Comparison of ENCODE assay signal across 20 mouse cellular contexts in genomic region chr7:92985683-92986070, GRCm38 (mm10).
A peak's percentile ranks its signal among the peaks of the same experiment; 100 is the strongest.
DNase-seq lines count a peak whose midpoint lies in the region; ATAC-seq and TF ChIP-seq lines count a peak whose summit lies in the region.
"Had no signal": no experiment of that assay in that cellular context is flagged by ENCODE, and none has a peak within 500 bp of the region (broad histone marks: within the 10 kb centered on the region; RNA-seq: fewer than 3 reads in every experiment).

No protein-coding gene starts in this region.

- WGBS in forebrain, embryonic 16.5 days, result 16% methylated on average over 2 of the region's 2 CpGs
- 11% methylated on average over 2 of the region's 2 CpGs for WGBS in midbrain, embryonic 12.5 days
- 62% methylated on average over 2 of the region's 2 CpGs for WGBS in neural tube, embryonic 14.5 days

- H3K9me3 ChIP-seq in forebrain, embryonic 16.5 days (ENCODE audit: control insufficient read depth, low read length), result no peaks in the 10 kb centered on the region
- H3K9me3 ChIP-seq in midbrain, embryonic 12.5 days, result no peaks in the 10 kb centered on the region
- H3K9me3 ChIP-seq in neural tube, embryonic 14.5 days (ENCODE audit: control insufficient read depth, low read length), result no peaks in the 10 kb centered on the region
- H3K9me3 ChIP-seq: embryonic facial prominence, embryonic 10.5 days; heart, embryonic 12.5 days; intestine, embryonic 15.5 days had no signal

- H3K9ac ChIP-seq in forebrain, embryonic 16.5 days (replicated peaks; ENCODE audit: low read depth, low read length), result no peak overlapping the region
- H3K9ac ChIP-seq in midbrain, embryonic 12.5 days (replicated peaks), result no peak overlapping the region
- H3K9ac ChIP-seq in neural tube, embryonic 14.5 days (replicated peaks; ENCODE audit: low read depth, low read length), result no peak overlapping the region
- H3K9ac ChIP-seq: heart, embryonic 12.5 days; intestine, embryonic 15.5 days had no signal

- H3K27ac ChIP-seq in layer of hippocampus, adult 2 months, result peak overlapping the region; percentile 81; the same call in 1 of the 2 replicates
- H3K27ac ChIP-seq in forebrain, embryonic 16.5 days (ENCODE audit: low read length), result no peak overlapping the region
- peak overlapping the region; percentile 84 for H3K27ac ChIP-seq in midbrain, embryonic 12.5 days (replicated peaks)
- no peak overlapping the region; the same call in 1 of the 2 replicates for H3K27ac ChIP-seq in neural tube, embryonic 14.5 days (ENCODE audit: low read depth, low read length)
- H3K27ac ChIP-seq: intestine, embryonic 15.5 days had no signal

- H3K27me3 ChIP-seq in forebrain, embryonic 16.5 days (replicated peaks; ENCODE audit: control insufficient read depth, insufficient read depth, low read length), result no peaks in the 10 kb centered on the region
- peaks cover 21% of the 10 kb centered on the region for H3K27me3 ChIP-seq in midbrain, embryonic 12.5 days
- H3K27me3 ChIP-seq in neural tube, embryonic 14.5 days (ENCODE audit: control insufficient read depth, insufficient read depth, low read length), result no peaks in the 10 kb centered on the region
- H3K27me3 ChIP-seq: heart, embryonic 12.5 days; intestine, embryonic 15.5 days had no signal

- peaks cover 12% of the 10 kb centered on the region; the same call in 1 of the 2 replicates for H3K4me1 ChIP-seq in forebrain, embryonic 16.5 days (replicated peaks; ENCODE audit: control insufficient read depth, insufficient read depth, low read length)
- peaks cover 16% of the 10 kb centered on the region for H3K4me1 ChIP-seq in midbrain, embryonic 12.5 days
- no peaks in the 10 kb centered on the region for H3K4me1 ChIP-seq in neural tube, embryonic 14.5 days (ENCODE audit: control insufficient read depth, insufficient read depth, low read length)
- H3K4me1 ChIP-seq: heart, embryonic 12.5 days; intestine, embryonic 15.5 days had no signal

- no peak for TF ChIP-seq CTCF in layer of hippocampus, adult 2 months (conservative IDR thresholded peaks at IDR 0.05)

- H3K4me3 ChIP-seq in layer of hippocampus, adult 2 months, result no peak overlapping the region
- H3K4me3 ChIP-seq in forebrain, embryonic 16.5 days (replicated peaks; ENCODE audit: low read length), result no peak overlapping the region
- no peak overlapping the region for H3K4me3 ChIP-seq in midbrain, embryonic 12.5 days
- H3K4me3 ChIP-seq in neural tube, embryonic 14.5 days (ENCODE audit: low read depth, low read length), result no peak overlapping the region
- H3K4me3 ChIP-seq: heart, embryonic 12.5 days; intestine, embryonic 15.5 days had no signal

- DNase-seq in layer of hippocampus, adult 2 months (ENCODE audit: low spot score in 2 of 2), result no peak
- DNase-seq in layer of hippocampus, postnatal 25 days (ENCODE audit: extremely low spot score in 1 of 2, low spot score in 1 of 2), result no peak
- DNase-seq in kidney, postnatal 10 days, result no peak
- no peak for DNase-seq in layer of hippocampus, adult 8-10 months (ENCODE audit: low spot score in 2 of 2)
- no peak for DNase-seq in kidney, postnatal 25 days
- DNase-seq: adrenal gland, postnatal 36 days; gastrocnemius, postnatal 10 days; heart, adult 11 months; heart, postnatal 36 days; lung, adult 18-20 months; spleen, adult 18-20 months; thymus, adult 18-20 months; thymus, postnatal 4 days had no signal

- peak overlapping the region; percentile 53; the same call in 1 of the 2 replicates for H3K4me2 ChIP-seq in forebrain, embryonic 16.5 days (ENCODE audit: low read length)
- peak overlapping the region; percentile 47; the same call in 1 of the 2 replicates for H3K4me2 ChIP-seq in midbrain, embryonic 12.5 days (replicated peaks)
- H3K4me2 ChIP-seq in neural tube, embryonic 14.5 days (ENCODE audit: low read depth, low read length), result no peak overlapping the region
- H3K4me2 ChIP-seq: intestine, embryonic 15.5 days; liver, embryonic 11.5 days had no signal

- no peaks in the 10 kb centered on the region for H3K36me3 ChIP-seq in forebrain, embryonic 16.5 days (ENCODE audit: control insufficient read depth, insufficient read depth)
- no peaks in the 10 kb centered on the region for H3K36me3 ChIP-seq in midbrain, embryonic 12.5 days
- no peaks in the 10 kb centered on the region for H3K36me3 ChIP-seq in neural tube, embryonic 14.5 days (ENCODE audit: control insufficient read depth, insufficient read depth, low read length)
- H3K36me3 ChIP-seq: embryonic facial prominence, embryonic 10.5 days; heart, embryonic 12.5 days; intestine, embryonic 15.5 days had no signal

- ATAC-seq in forebrain, embryonic 16.5 days, result no peak
- ATAC-seq in midbrain, embryonic 12.5 days (ENCODE audit: low FRiP score, low read depth), result peak; percentile 39; the same call in 1 of the 2 replicates
- ATAC-seq in neural tube, embryonic 14.5 days (ENCODE audit: low read depth), result peak; percentile 38; the same call in 1 of the 2 replicates
- ATAC-seq: intestine, embryonic 15.5 days had no signal

Comparison
In these comparisons a context has a peak if more than half of its experiments do, and no peak if none do; other contexts are left out.
1. H3K27ac ChIP-seq: peak in layer of hippocampus, adult 2 months (single experiment) and midbrain, embryonic 12.5 days (single experiment); none in forebrain, embryonic 16.5 days (single experiment) and neural tube, embryonic 14.5 days (single experiment).